8 mouse cellular contexts compared by ENCODE assay signal in genomic region chr2:152734984-152735383, GRCm38 (mm10). TPM values are rescaled to one million over a fixed set of nuclear protein-coding genes. Genes with fewer than 3 reads are reported as not detected.
DNase-seq lines count a peak whose midpoint lies in the region; ATAC-seq and TF ChIP-seq lines count a peak whose summit lies in the region.

No protein-coding gene starts in this region.

- H3K4me1 ChIP-seq in G1E (ENCODE audit: insufficient read depth, low read depth, low read length): peaks cover 59% of the 10 kb centered on the region
- H3K4me1 ChIP-seq in hindbrain, embryonic 10.5 days (replicated peaks): peaks cover 89% of the 10 kb centered on the region
- H3K4me1 ChIP-seq in lung, embryonic 16.5 days (replicated peaks; ENCODE audit: control insufficient read depth, insufficient read depth, low read length): peaks cover 43% of the 10 kb centered on the region

- peak overlapping the region; percentile 64 for H3K9ac ChIP-seq in lung, embryonic 16.5 days (ENCODE audit: low read length)

- H3K4me3 ChIP-seq in G1E (ENCODE audit: low read depth, low read length): peak overlapping the region; percentile 65
- H3K4me3 ChIP-seq in hindbrain, embryonic 10.5 days: peak overlapping the region; percentile 86
- peak overlapping the region; percentile 78 for H3K4me3 ChIP-seq in lung, embryonic 16.5 days (ENCODE audit: low read length)

- no peaks in the 10 kb centered on the region for H3K9me3 ChIP-seq in G1E (replicated peaks)
- no peaks in the 10 kb centered on the region for H3K9me3 ChIP-seq in hindbrain, embryonic 10.5 days
- no peaks in the 10 kb centered on the region for H3K9me3 ChIP-seq in lung, embryonic 16.5 days (ENCODE audit: control insufficient read depth, low read length)

- peak; percentile 18; the same call in 1 of the 2 replicates for ATAC-seq in G1E (ENCODE audit: extremely low read depth, insufficient number of reproducible peaks, low FRiP score, poor library complexity, severe bottlenecking)
- peak; percentile 91 for ATAC-seq in frontal cortex, adult (ENCODE audit: low TSS enrichment)
- ATAC-seq in lung, embryonic 16.5 days (ENCODE audit: low read depth): peak; percentile 81

- H3K4me2 ChIP-seq in lung, embryonic 16.5 days (ENCODE audit: low read depth, low read length): peak overlapping the region; percentile 93

- H3K36me3 ChIP-seq in G1E (replicated peaks): peaks cover 14% of the 10 kb centered on the region
- peaks cover 10% of the 10 kb centered on the region; the same call in 1 of the 2 replicates for H3K36me3 ChIP-seq in hindbrain, embryonic 10.5 days
- no peaks in the 10 kb centered on the region for H3K36me3 ChIP-seq in lung, embryonic 16.5 days (ENCODE audit: control insufficient read depth, insufficient read depth, low read length)

- H3K27ac ChIP-seq in hindbrain, embryonic 10.5 days: peak overlapping the region; percentile 95
- peak overlapping the region; percentile 98 for H3K27ac ChIP-seq in lung, embryonic 16.5 days (ENCODE audit: low read length)

- TF ChIP-seq CTCF in G1E (IDR thresholded peaks at IDR 0.05; ENCODE audit: low read depth, low read length): no peak

- no peaks in the 10 kb centered on the region for H3K27me3 ChIP-seq in G1E (ENCODE audit: insufficient read depth, low read length)
- no peaks in the 10 kb centered on the region; the same call in 1 of the 2 replicates for H3K27me3 ChIP-seq in hindbrain, embryonic 10.5 days (ENCODE audit: insufficient read depth, poor library complexity, severe bottlenecking)
- H3K27me3 ChIP-seq in lung, embryonic 16.5 days (ENCODE audit: control insufficient read depth, insufficient read depth, low read depth, low read length): no peaks in the 10 kb centered on the region

- DNase-seq in G1E (ENCODE audit: low spot score): peak; percentile 86
- DNase-seq in cerebellum, adult 18-20 months: peak; percentile 76 to 84
- DNase-seq in hindbrain, embryonic 10.5 days (ENCODE audit: low spot score): peak; percentile 98
- peak; percentile 93 for DNase-seq in layer of hippocampus, adult 9-11 months
- DNase-seq in ovary, postnatal 36 days (ENCODE audit: low spot score): peak; percentile 90
- DNase-seq in thymus, postnatal 36 days: peak; percentile 76 to 84

- under 1% methylated on average over 28 of the region's 28 CpGs for WGBS in hindbrain, embryonic 10.5 days
- WGBS in lung, embryonic 16.5 days: under 1% methylated on average over 27 of the region's 28 CpGs

RNA-seq across cellular contexts. Expression of gene Id1, which starts 1.1 kb away (rescaled TPM):
- total RNA-seq in G1E (2014; fragmentation: Nextera tagmentation) (20.8 and 21.7 TPM in 2 replicates), G1E (2017) (33.2 and 41.4 TPM in 2 replicates)
- 110 TPM in 2 replicates for polyA plus RNA-seq in G1E (2012)
- 168 and 176 TPM in 2 replicates for polyA plus RNA-seq in hindbrain, embryonic 10.5 days (2016; fragmentation: Nextera tagmentation; extraction: Ambion mirVana)
- 186 and 189 TPM in 2 replicates for polyA plus RNA-seq in lung, embryonic 16.5 days (2015; fragmentation: Nextera tagmentation; extraction: Ambion mirVana)

RNA-seq across cellular contexts. Expression of gene Cox4i2, which starts 19.0 kb away (rescaled TPM):
- total RNA-seq in G1E (2014; fragmentation: Nextera tagmentation) (not detected in 2 replicates), G1E (2017) (0.16 TPM in 1 of 2 replicates, not detected in the other)
- polyA plus RNA-seq in G1E (2012): not detected in 2 replicates
- 5.0 and 5.1 TPM in 2 replicates for polyA plus RNA-seq in hindbrain, embryonic 10.5 days (2016; fragmentation: Nextera tagmentation; extraction: Ambion mirVana)
- 99.6 and 104 TPM in 2 replicates for polyA plus RNA-seq in lung, embryonic 16.5 days (2015; fragmentation: Nextera tagmentation; extraction: Ambion mirVana)

RNA-seq across cellular contexts. Expression of gene Mcts2, which starts 48.1 kb away (rescaled TPM):
- total RNA-seq in G1E (2014; fragmentation: Nextera tagmentation) (24.2 and 24.3 TPM in 2 replicates), G1E (2017) (30.0 and 33.3 TPM in 2 replicates)
- polyA plus RNA-seq in G1E (2012): 2.1 and 2.6 TPM in 2 replicates
- polyA plus RNA-seq in hindbrain, embryonic 10.5 days (2016; fragmentation: Nextera tagmentation; extraction: Ambion mirVana): 41.1 and 48.7 TPM in 2 replicates
- polyA plus RNA-seq in lung, embryonic 16.5 days (2015; fragmentation: Nextera tagmentation; extraction: Ambion mirVana): 26.1 and 27.4 TPM in 2 replicates

Comparison
In these comparisons a context has a peak if more than half of its experiments do, and no peak if none do; other contexts are left out.
1. Peak in every context shown above with its lines: DNase-seq, ATAC-seq, H3K4me3 ChIP-seq and H3K27ac ChIP-seq.
2. ATAC-seq: peak in every context shown above with its lines; median percentile 91 in frontal cortex, adult; 81 in lung, embryonic 16.5 days; 18 in G1E.
3. RNA of gene Cox4i2, which starts 19.0 kb away (polyA plus RNA-seq): 99.6 to 104 TPM in lung, embryonic 16.5 days; 5.0 to 5.1 TPM in hindbrain, embryonic 10.5 days and not detected in G1E; every median in the first group is over 10 times any median in the second.